Mouse (Mus musculus) neutrophil, adult 5-6 weeks (primary cell): ENCODE results near the gene Rapgef1. TPM values are rescaled to one million over a fixed set of nuclear protein-coding genes. Genes with fewer than 3 reads are reported as not detected.
A peak's percentile ranks its signal among the peaks of the same experiment; 100 is the strongest.

Experiments used
- ATAC-seq: fragments of 151-379, 151-347 bp; 2 replicates; pipeline ENCODE4 v1.8.0; 2017; ENCODE audit warnings: mild to moderate bottlenecking, moderate TSS enrichment; ENCODE audit not compliant: insufficient number of reproducible peaks, poor library complexity, low FRiP score, severe bottlenecking; ENCODE audit errors: extremely low read depth
- total RNA-seq: library from RNA; stranded (forward); fragments of 200-1000 nt; gene quantifications from 2 replicates; pipeline ENCODE4 v1.2.3, GENCODE M21; 2017

Gene Rapgef1
- total RNA-seq, 1 experiment from 2014 or later: 93.5 TPM

- no peak for ATAC-seq
These were observed 99.1 kb downstream of the Rapgef1 start for GRCm38 (mm10) chr2:29718581-29718980.

GRCm38 (mm10) chr2:29723132-29723531, 103.6 kb downstream of the Rapgef1 start:
- ATAC-seq: no peak

- ATAC-seq: no peak
These were observed 105.3 kb downstream of the Rapgef1 start for GRCm38 (mm10) chr2:29724664-29725365.

GRCm38 (mm10) chr2:29729500-29729899, 110.0 kb downstream of the Rapgef1 start:
- no peak for ATAC-seq

- peak; percentile 72 for ATAC-seq
These were observed 112.0 kb downstream of the Rapgef1 start for GRCm38 (mm10) chr2:29731545-29731944.

- ATAC-seq: no peak
These were observed 113.0 kb downstream of the Rapgef1 start for GRCm38 (mm10) chr2:29732559-29732958.

GRCm38 (mm10) chr2:29733348-29733747, 113.8 kb downstream of the Rapgef1 start:
- ATAC-seq: no peak

- no peak for ATAC-seq
These were observed 116.2 kb downstream of the Rapgef1 start for GRCm38 (mm10) chr2:29735708-29736107.

GRCm38 (mm10) chr2:29737209-29737925, 117.8 kb downstream of the Rapgef1 start:
- no peak for ATAC-seq

- no peak for ATAC-seq
These were observed 119.3 kb downstream of the Rapgef1 start for GRCm38 (mm10) chr2:29738799-29739198.

GRCm38 (mm10) chr2:29739368-29739767, 119.8 kb downstream of the Rapgef1 start:
- peak; percentile 66 for ATAC-seq

GRCm38 (mm10) chr2:29741207-29741606, 121.7 kb downstream of the Rapgef1 start:
- no peak for ATAC-seq

- ATAC-seq: no peak
These were observed 124.7 kb downstream of the Rapgef1 start for GRCm38 (mm10) chr2:29744256-29744655.

GRCm38 (mm10) chr2:29747188-29747782, 127.8 kb downstream of the Rapgef1 start:
- no peak for ATAC-seq

GRCm38 (mm10) chr2:29747852-29748251, 128.3 kb downstream of the Rapgef1 start:
- ATAC-seq: no peak

- ATAC-seq: no peak
These were observed 129.0 kb downstream of the Rapgef1 start for GRCm38 (mm10) chr2:29748499-29748898.

- no peak for ATAC-seq
These were observed 132.0 kb downstream of the Rapgef1 start, which contains the start of gene Gm13420 for GRCm38 (mm10) chr2:29751497-29751896. Gene Gm13420 (minus strand): TSS chr2:29751685.

- ATAC-seq: no peak
These were observed 132.9 kb downstream of the Rapgef1 start for GRCm38 (mm10) chr2:29752397-29752796.

- ATAC-seq: no peak
These were observed 136.2 kb downstream of the Rapgef1 start for GRCm38 (mm10) chr2:29755693-29756092.

GRCm38 (mm10) chr2:29764831-29765230, 145.3 kb downstream of the Rapgef1 start:
- peak; percentile 85 for ATAC-seq
